Mouse (Mus musculus): Measurements from ENCODE around the gene Armc2.

- TF ChIP-seq CTCF (IDR thresholded peaks at IDR 0.05; ENCODE audit: control insufficient read depth, insufficient read depth, insufficient replicate concordance, low read depth, low read length) (no peak), POLR2A (IDR thresholded peaks at IDR 0.05; ENCODE audit: control insufficient read depth, low read depth, low read length) (no peak)
These were observed 14.2 kb downstream of the Armc2 start for GRCm38 (mm10) chr10:42004056-42004455.
